Comparison of ENCODE assay signal across 4 mouse cellular contexts in genomic region chr4:119278784-119279183, GRCm38 (mm10). TPM values are rescaled to one million over a fixed set of nuclear protein-coding genes. Genes with fewer than 3 reads are reported as not detected.
"Had no signal": no experiment of that assay in that cellular context is flagged by ENCODE, and none has a peak within 500 bp of the region (broad histone marks: within the 10 kb centered on the region; RNA-seq: fewer than 3 reads in every experiment).

No protein-coding gene starts in this region.

RNA-seq across cellular contexts. Expression of gene Cldn19, which starts 23.6 kb away (rescaled TPM):
- polyA plus RNA-seq: embryonic facial prominence, embryonic 10.5 days; embryonic facial prominence, embryonic 11.5 days; erythroblast, embryonic 14.5 days; heart, embryonic 10.5 days had no signal
